Mouse (Mus musculus) heart, adult 2 months (tissue): ENCODE results near the gene Prodh2.
A peak's percentile ranks its signal among the peaks of the same experiment; 100 is the strongest.

Experiments
- CTCF ChIP-seq: fragments of 200-600 bp; IDR thresholded peaks from 2 replicates; pipeline ENCODE4 v1.8.1; 2022; ENCODE audit warnings: antibody characterized with exemption, mild to moderate bottlenecking, moderate library complexity
- EP300 ChIP-seq: fragments of 200-500 bp; IDR thresholded peaks from 2 replicates; pipeline ENCODE4 v1.6.1; 2011; ENCODE audit warnings: low read depth, low read length, control low read depth; ENCODE audit not compliant: insufficient read depth
- POLR2A ChIP-seq: fragments of 200-500 bp; IDR thresholded peaks from 2 replicates; pipeline ENCODE4 v1.6.1; 2011; ENCODE audit warnings: mild to moderate bottlenecking, low read depth, low read length, control low read depth; ENCODE audit not compliant: insufficient read depth

DNA sequence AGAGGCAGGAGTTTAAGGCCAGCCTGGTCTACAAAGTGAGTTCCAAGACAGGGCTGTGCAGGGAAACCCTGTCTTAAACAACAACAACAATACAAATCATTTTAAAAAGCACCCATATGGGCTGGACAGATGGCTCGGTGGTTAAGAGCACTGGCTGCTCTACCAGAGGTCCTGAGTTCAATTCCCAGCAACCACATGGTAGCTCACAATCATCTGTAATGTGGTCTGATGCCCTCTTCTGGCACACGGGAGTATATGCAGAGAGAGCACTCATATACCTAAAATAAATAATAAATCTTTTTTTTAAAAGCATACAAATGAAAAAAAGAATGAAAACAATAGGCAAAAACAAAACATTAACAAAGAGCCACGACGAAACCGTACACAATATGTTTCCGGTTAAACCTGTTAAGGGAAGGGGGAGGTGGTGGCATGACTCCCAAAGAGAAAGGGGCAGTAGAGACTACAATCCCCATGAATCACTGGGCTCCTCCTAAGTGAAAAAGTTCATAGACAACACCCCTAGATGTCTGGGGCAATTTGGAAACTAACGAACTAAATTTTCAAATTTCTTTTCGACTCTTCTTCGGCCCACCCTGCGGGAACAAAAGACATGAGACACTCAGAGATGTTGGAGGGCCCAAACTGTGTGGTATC is 58.2 kb downstream of the Prodh2 start:
- TF ChIP-seq POLR2A (no peak), CTCF (peak; percentile 77), EP300 (peak; percentile 19; the same call in 1 of the 2 replicates)
